Mouse (Mus musculus): Measurements from ENCODE around the gene Eif2ak3. TPM values are rescaled to one million over a fixed set of nuclear protein-coding genes. Genes with fewer than 3 reads are reported as not detected.
"Not testable (repeated sequence)": the region's sequence is repeated elsewhere in the genome, so short reads cannot be mapped to it uniquely, and the experiment has no call there.

Eif2ak3 gene
- total RNA-seq (2021) = 10 to 100 TPM; 19.4 to 20.0 TPM
- long read RNA-seq, experiment 1, partial matches to known transcripts = 1 of 3 reads
- long read RNA-seq, experiment 1, other reads (novel, unspliced or antisense) = 2 of 3 reads
- long read RNA-seq, experiment 2, full-length matches to known transcripts = 4 of 5 reads
- long read RNA-seq, experiment 2, partial matches to known transcripts = 0 of 5 reads
- long read RNA-seq, experiment 2, other reads (novel, unspliced or antisense) = 1 of 5 reads

- DNase-seq = peak; percentile 98 to 99
Observed at GRCm38 (mm10) chr6:70844002-70844804, at the start of gene Eif2ak3. Gene Eif2ak3, plus strand, starts transcription at chr6:70844515.

GRCm38 (mm10) chr6:70796940-70797339, 47.4 kb upstream of the Eif2ak3 start:
- DNase-seq = no peak

- peak; percentile 75 to 85 for DNase-seq
Observed at GRCm38 (mm10) chr6:70797581-70798251, 46.6 kb upstream of the Eif2ak3 start.

GRCm38 (mm10) chr6:70804632-70805031, 39.7 kb upstream of the Eif2ak3 start:
- DNase-seq = peak in 1 of 2 experiments; percentile 39

GRCm38 (mm10) chr6:70805267-70805666, 39.0 kb upstream of the Eif2ak3 start:
- peak; percentile 59 to 76 for DNase-seq

GRCm38 (mm10) chr6:70805820-70806513, 38.3 kb upstream of the Eif2ak3 start:
- DNase-seq = peak; percentile 56 to 71

- no peak for DNase-seq
Observed at GRCm38 (mm10) chr6:70806514-70806912, 37.8 kb upstream of the Eif2ak3 start.

- no peak for DNase-seq
Observed at GRCm38 (mm10) chr6:70810524-70810923, 33.8 kb upstream of the Eif2ak3 start.

GRCm38 (mm10) chr6:70811557-70812525, 32.5 kb upstream of the Eif2ak3 start:
- DNase-seq = peak; percentile 75 to 86

- no peak for DNase-seq
Observed at GRCm38 (mm10) chr6:70812526-70812895, 31.8 kb upstream of the Eif2ak3 start.

GRCm38 (mm10) chr6:70813921-70814628, 30.2 kb upstream of the Eif2ak3 start:
- peak; percentile 52 to 60 for DNase-seq

GRCm38 (mm10) chr6:70814629-70814950, 29.7 kb upstream of the Eif2ak3 start:
- no peak for DNase-seq

- no peak for DNase-seq
Observed at GRCm38 (mm10) chr6:70815471-70815870, 28.8 kb upstream of the Eif2ak3 start.

- peak; percentile 14 to 34 for DNase-seq
Observed at GRCm38 (mm10) chr6:70821566-70821965, 22.7 kb upstream of the Eif2ak3 start.

GRCm38 (mm10) chr6:70822386-70822910, 21.9 kb upstream of the Eif2ak3 start:
- no peak for DNase-seq

- DNase-seq = not testable (repeated sequence)
Observed at GRCm38 (mm10) chr6:70823277-70823676, 21.0 kb upstream of the Eif2ak3 start.

GRCm38 (mm10) chr6:70824085-70824986, 20.0 kb upstream of the Eif2ak3 start:
- peak; percentile 81 to 82 for DNase-seq

GRCm38 (mm10) chr6:70824987-70825337, 19.4 kb upstream of the Eif2ak3 start:
- no peak for DNase-seq

- no peak for DNase-seq
Observed at GRCm38 (mm10) chr6:70829451-70829850, 14.9 kb upstream of the Eif2ak3 start.

Data from adrenal gland, postnatal 36 days (tissue).